ENCODE assay signal across 28 mouse cellular contexts in the genomic region with DNA sequence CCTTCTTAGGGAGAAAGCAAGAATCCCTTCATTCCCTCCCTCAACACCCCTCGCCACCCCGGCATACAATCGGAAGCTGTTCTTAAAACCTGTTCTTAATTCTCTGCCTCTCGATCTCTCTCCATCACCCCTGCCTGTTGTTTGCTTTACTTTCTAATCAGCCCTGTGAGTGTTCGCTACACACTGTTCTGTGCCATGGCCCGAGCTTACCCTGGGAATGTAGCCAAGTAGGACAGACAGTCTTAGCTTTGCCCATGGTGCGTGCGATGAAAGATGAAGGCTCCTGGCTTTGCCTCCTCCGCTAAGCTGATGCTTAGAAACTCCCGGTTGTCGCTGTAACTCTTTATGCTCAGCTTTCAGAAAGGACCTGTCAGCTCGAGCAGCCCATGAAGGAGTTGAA.
DNase-seq lines count a peak whose midpoint lies in the region; ATAC-seq and TF ChIP-seq lines count a peak whose summit lies in the region.
"Had no signal": no experiment of that assay in that cellular context is flagged by ENCODE, and none has a peak within 500 bp of the region (broad histone marks: within the 10 kb centered on the region; RNA-seq: fewer than 3 reads in every experiment).

No protein-coding gene starts in this region.

- no peak overlapping the region for H3K9ac ChIP-seq in heart, postnatal 0 days (replicated peaks; ENCODE audit: low read depth, low read length)
- H3K9ac ChIP-seq: embryonic facial prominence, embryonic 13.5 days; forebrain, embryonic 12.5 days; hindbrain, embryonic 14.5 days; liver, embryonic 13.5 days; midbrain, embryonic 13.5 days; stomach, embryonic 15.5 days had no signal

- WGBS in heart, embryonic 10.5 days, result 57% methylated on average over 12 of the region's 12 CpGs
- 25% methylated on average over 12 of the region's 12 CpGs for WGBS in heart, postnatal 0 days

- H3K36me3 ChIP-seq in heart, embryonic 10.5 days, result no peaks in the 10 kb centered on the region
- no peaks in the 10 kb centered on the region for H3K36me3 ChIP-seq in heart, postnatal 0 days (replicated peaks; ENCODE audit: control insufficient read depth, insufficient read depth, low read length)
- H3K36me3 ChIP-seq: embryonic facial prominence, embryonic 13.5 days; forebrain, embryonic 12.5 days; G1E; liver, embryonic 13.5 days; midbrain, embryonic 13.5 days; stomach, embryonic 15.5 days had no signal

- peak; percentile 50 for ATAC-seq in heart, postnatal 0 days (ENCODE audit: insufficient read depth, low read depth)
- no peak for ATAC-seq in activated CD4-positive, CD25-positive, alpha-beta regulatory T cell, adult 4 months
- ATAC-seq: inflammation-experienced regulatory T-cells, adult 6 months; midbrain, embryonic 13.5 days had no signal

- no peak for DNase-seq in heart, embryonic 10.5 days (ENCODE audit: low spot score)
- DNase-seq in heart, postnatal 36 days, result no peak
- DNase-seq in heart, postnatal 0 days (ENCODE audit: low spot score), result peak; percentile 45
- no peak for DNase-seq in heart, postnatal 4 days
- DNase-seq in retina, postnatal 1 day, result peak; percentile 41
- no peak for DNase-seq in retina, embryonic 14.5 days (ENCODE audit: low spot score)
- DNase-seq: B cell, adult 2 months; cerebellum, adult 18-20 months; embryo, embryonic 11 days; gastrocnemius, postnatal 25 days; kidney, adult 18-20 months; kidney, postnatal 4 days; layer of hippocampus, adult 9-11 months; liver, embryonic 13.5 days; lung, postnatal 14 days; thymus, adult 18-20 months; thymus, postnatal 36 days had no signal

- no peak overlapping the region; the same call in 1 of the 2 replicates for H3K4me3 ChIP-seq in heart, embryonic 10.5 days
- H3K4me3 ChIP-seq in heart, postnatal 0 days (ENCODE audit: low read depth, low read length), result no peak overlapping the region
- H3K4me3 ChIP-seq: embryonic facial prominence, embryonic 13.5 days; erythroblast, embryonic 14.5 days; forebrain, embryonic 12.5 days; left cerebral cortex, adult 2 months; liver, embryonic 13.5 days; megakaryocyte, embryonic 14.5 days; midbrain, embryonic 13.5 days; stomach, embryonic 15.5 days had no signal

- intact Hi-C loops in heart, postnatal 36 days (cut with DNase I), result no loop called here

- peak overlapping the region; percentile 28 for H3K4me2 ChIP-seq in heart, postnatal 0 days (ENCODE audit: low read depth, low read length)
- H3K4me2 ChIP-seq: embryonic facial prominence, embryonic 13.5 days; forebrain, embryonic 12.5 days; hindbrain, embryonic 14.5 days; liver, embryonic 13.5 days; midbrain, embryonic 13.5 days; stomach, embryonic 15.5 days had no signal

- 0 out of 2 replicates have a peak overlapping the region, but pooled peaks have one; percentile 22 for H3K27ac ChIP-seq in heart, embryonic 10.5 days
- no peak overlapping the region for H3K27ac ChIP-seq in heart, postnatal 0 days (ENCODE audit: low read depth)
- H3K27ac ChIP-seq: embryonic facial prominence, embryonic 13.5 days; forebrain, embryonic 12.5 days; hindbrain, embryonic 14.5 days; left cerebral cortex, adult 2 months; liver, embryonic 13.5 days; midbrain, embryonic 13.5 days; stomach, embryonic 15.5 days had no signal

- H3K27me3 ChIP-seq in heart, embryonic 10.5 days (ENCODE audit: insufficient read depth, poor library complexity, severe bottlenecking), result peaks cover 22% of the 10 kb centered on the region; the same call in 1 of the 2 replicates
- H3K27me3 ChIP-seq in heart, postnatal 0 days (ENCODE audit: control insufficient read depth, insufficient read depth, low read length), result peaks cover 6% of the 10 kb centered on the region; the same call in 1 of the 2 replicates
- H3K27me3 ChIP-seq: embryonic facial prominence, embryonic 13.5 days; forebrain, embryonic 12.5 days; midbrain, embryonic 13.5 days; stomach, embryonic 15.5 days had no signal

- TF ChIP-seq EP300 in heart, postnatal 0 days (IDR thresholded peaks at IDR 0.05; ENCODE audit: low read depth), result no peak

- H3K9me3 ChIP-seq in heart, embryonic 10.5 days, result no peaks in the 10 kb centered on the region
- no peaks in the 10 kb centered on the region for H3K9me3 ChIP-seq in heart, postnatal 0 days (replicated peaks; ENCODE audit: control insufficient read depth, low read length)
- H3K9me3 ChIP-seq: embryonic facial prominence, embryonic 13.5 days; forebrain, embryonic 12.5 days; G1E; liver, embryonic 13.5 days; midbrain, embryonic 13.5 days; stomach, embryonic 15.5 days had no signal

- TF ChIP-seq CTCF in heart, postnatal 0 days (IDR thresholded peaks at IDR 0.05; ENCODE audit: low read depth), result no peak

- H3K4me1 ChIP-seq in heart, embryonic 10.5 days, result peaks cover 42% of the 10 kb centered on the region
- peaks cover 22% of the 10 kb centered on the region for H3K4me1 ChIP-seq in heart, postnatal 0 days (ENCODE audit: control insufficient read depth, insufficient read depth)
- H3K4me1 ChIP-seq: liver, embryonic 13.5 days; megakaryocyte, embryonic 14.5 days; stomach, embryonic 15.5 days had no signal

Comparison
In these comparisons a context has a peak if more than half of its experiments do, and no peak if none do; other contexts are left out.
1. DNase-seq: peak in heart, postnatal 0 days (single experiment) and retina, postnatal 1 day (single experiment); none in heart, embryonic 10.5 days (single experiment), heart, postnatal 36 days (0 of 2), heart, postnatal 4 days (single experiment) and retina, embryonic 14.5 days (single experiment).